ENCODE assay signal across 19 mouse cellular contexts in the genomic region with DNA sequence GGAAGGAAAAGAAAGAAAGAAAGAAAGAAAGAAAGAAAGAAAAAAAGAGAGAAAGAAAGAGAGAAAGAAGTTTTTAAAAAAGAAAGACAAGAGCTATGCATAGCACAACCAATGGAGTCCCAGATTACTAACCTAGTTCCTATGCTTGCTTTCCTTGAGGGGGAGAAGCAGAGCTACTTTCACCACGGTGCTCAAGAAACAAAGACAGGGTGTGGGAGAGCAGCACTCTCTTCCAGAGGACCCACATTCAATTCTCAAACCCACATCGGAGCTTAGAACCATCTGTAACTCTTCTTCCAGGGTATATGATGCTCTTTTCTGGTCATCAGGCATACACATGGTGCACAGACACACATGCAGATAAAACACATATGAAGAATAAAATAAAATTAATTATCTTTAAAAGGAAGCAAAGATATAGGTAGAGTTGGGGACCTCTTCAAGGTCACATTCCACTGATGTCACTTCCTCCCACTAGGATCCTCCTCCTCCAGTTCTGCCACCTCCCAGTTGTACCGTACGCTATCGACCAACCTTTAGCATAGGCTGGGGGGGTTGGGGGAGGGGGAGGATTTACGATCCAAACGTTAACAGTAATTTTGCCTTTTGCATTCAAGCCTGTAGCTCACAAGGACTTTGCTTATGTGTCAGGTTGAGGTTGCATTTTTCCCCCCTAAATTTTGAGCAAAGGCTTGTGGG. TPM values are rescaled to one million over a fixed set of nuclear protein-coding genes. Genes with fewer than 3 reads are reported as not detected.
"Had no signal": no experiment of that assay in that cellular context is flagged by ENCODE, and none has a peak within 500 bp of the region (broad histone marks: within the 10 kb centered on the region; RNA-seq: fewer than 3 reads in every experiment).

No protein-coding gene starts in this region.

- H3K36me3 ChIP-seq: lung, embryonic 15.5 days; midbrain, embryonic 10.5 days; midbrain, embryonic 12.5 days; neural tube, embryonic 12.5 days; stomach, embryonic 15.5 days had no signal

- H3K4me1 ChIP-seq: midbrain, embryonic 12.5 days; stomach, embryonic 15.5 days had no signal

- H3K4me3 ChIP-seq: lung, embryonic 15.5 days; megakaryocyte, embryonic 14.5 days; midbrain, embryonic 10.5 days; midbrain, embryonic 12.5 days; neural tube, embryonic 12.5 days; stomach, embryonic 15.5 days had no signal

- H3K27ac ChIP-seq: lung, embryonic 15.5 days; macrophage; midbrain, embryonic 10.5 days; midbrain, embryonic 12.5 days; neural tube, embryonic 12.5 days; stomach, embryonic 15.5 days; stomach, postnatal 0 days had no signal

- H3K9ac ChIP-seq: liver, postnatal 0 days; lung, embryonic 15.5 days; midbrain, embryonic 12.5 days; neural tube, embryonic 12.5 days; stomach, embryonic 15.5 days had no signal

- ATAC-seq: liver, postnatal 0 days; lung, postnatal 0 days had no signal

- H3K27me3 ChIP-seq: lung, embryonic 15.5 days; midbrain, embryonic 12.5 days; neural tube, embryonic 12.5 days; stomach, embryonic 15.5 days had no signal

- DNase-seq: liver, postnatal 0 days; lung, adult 2 months; lung, postnatal 14 days; lung, postnatal 36 days; midbrain, embryonic 14.5 days; right cerebral cortex, postnatal 14 days; thymus, adult 2 months; thymus, postnatal 25 days; thymus, postnatal 4 days had no signal

- H3K9me3 ChIP-seq: lung, embryonic 15.5 days; megakaryocyte, embryonic 14.5 days; midbrain, embryonic 10.5 days; midbrain, embryonic 12.5 days; neural tube, embryonic 12.5 days; stomach, embryonic 15.5 days had no signal

RNA-seq across cellular contexts. Expression of a gene that starts 10.2 kb away (rescaled TPM):
- total RNA-seq: monocyte, adult 5-6 weeks had no signal
